Mouse (Mus musculus): ENCODE results near the gene Tln1. TPM values are rescaled to one million over a fixed set of nuclear protein-coding genes. Genes with fewer than 3 reads are reported as not detected.
"Not testable (repeated sequence)": the region's sequence is repeated elsewhere in the genome, so short reads cannot be mapped to it uniquely, and the experiment has no call there.

Tln1 gene
- polyA plus RNA-seq (2014; fragmentation: Nextera tagmentation; extraction: Ambion mirVana) = 83.7 and 98.5 TPM in 2 replicates

DNA sequence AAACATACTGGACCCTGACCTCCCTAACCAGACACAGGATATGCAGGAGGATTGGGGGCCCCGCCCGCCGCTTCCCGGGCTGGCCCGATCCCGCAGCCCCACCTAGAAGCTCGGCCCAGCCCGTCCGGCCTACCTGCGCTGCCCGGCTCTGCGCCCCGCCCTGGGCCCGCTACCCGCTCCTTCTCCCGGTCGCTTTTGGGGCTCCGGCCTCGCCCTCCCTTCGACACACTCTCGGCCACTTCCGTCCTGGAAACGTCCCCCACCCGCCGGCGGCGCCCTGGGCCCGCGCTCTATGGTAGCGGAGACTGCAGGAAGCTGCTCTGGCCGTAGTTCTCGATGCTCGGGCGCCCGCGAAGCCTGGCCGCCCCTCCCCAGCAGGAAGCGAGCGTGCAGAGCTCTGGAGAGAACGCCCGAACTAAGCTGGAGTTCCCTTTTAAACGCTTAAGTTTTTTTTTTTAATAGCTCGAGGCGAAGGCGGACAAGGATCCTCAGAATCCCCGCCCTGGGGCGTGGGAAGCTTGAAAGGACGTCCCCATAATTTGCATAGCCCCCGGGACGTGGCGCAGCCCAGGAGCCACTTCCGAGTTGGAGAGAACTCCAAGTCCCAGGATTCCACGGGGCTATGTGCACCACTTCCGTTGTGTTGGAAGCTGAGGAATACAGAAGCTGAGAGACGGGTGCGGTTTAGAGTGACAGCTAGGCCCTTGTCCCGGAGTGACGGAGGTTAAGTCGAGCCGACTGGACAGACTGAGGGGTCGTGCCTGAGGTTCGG lies at the start of gene Tln1, which contains the start of gene Creb3:
Gene Tln1, minus strand, starts transcription at position 695 of the 772 bp plus-strand sequence.
Gene Creb3, plus strand, starts transcription at position 336 of the 772 bp plus-strand sequence.
- Histone ChIP-seq H3K36me3 (ENCODE audit: control insufficient read depth, insufficient read depth, low read length) (peaks cover 32% of the 10 kb centered on the region), H3K9me3 (ENCODE audit: control insufficient read depth, low read depth, low read length) (no peaks in the 10 kb centered on the region), H3K4me1 (ENCODE audit: control insufficient read depth, insufficient read depth, low read length) (peaks cover 48% of the 10 kb centered on the region), H3K4me3 (ENCODE audit: low read depth, low read length) (peak within 1 kb of the TSS; percentile 82), H3K27me3 (ENCODE audit: control insufficient read depth, insufficient read depth, low read length) (no peaks in the 10 kb centered on the region), H3K4me2 (replicated peaks; ENCODE audit: low read depth, low read length) (peak within 1 kb of the TSS; percentile 91), H3K9ac (replicated peaks; ENCODE audit: low read depth, low read length) (peak within 1 kb of the TSS; percentile 92), H3K27ac (ENCODE audit: low read length) (peak within 1 kb of the TSS; percentile 100)
- WGBS = under 1% methylated on average over 62 of the region's 62 CpGs
- ATAC-seq (ENCODE audit: insufficient number of reproducible peaks, insufficient read depth, low FRiP score, low read depth) = peak; percentile 91

GRCm38 (mm10) chr4:43604751-43605685 lies 42.5 kb upstream of the Tln1 start:
- no peaks in the 10 kb centered on the region for H3K27me3 ChIP-seq (ENCODE audit: control insufficient read depth, insufficient read depth, low read length)
- no peaks in the 10 kb centered on the region for H3K9me3 ChIP-seq (ENCODE audit: control insufficient read depth, low read depth, low read length)
- H3K4me3 ChIP-seq (ENCODE audit: low read depth, low read length) = no peak overlapping the region
- ATAC-seq (ENCODE audit: insufficient number of reproducible peaks, insufficient read depth, low FRiP score, low read depth) = no peak
- no peaks in the 10 kb centered on the region for H3K36me3 ChIP-seq (ENCODE audit: control insufficient read depth, insufficient read depth, low read length)
- no peak overlapping the region for H3K4me2 ChIP-seq (replicated peaks; ENCODE audit: low read depth, low read length)
- no peak overlapping the region for H3K27ac ChIP-seq (ENCODE audit: low read length)
- WGBS = 69% methylated on average over 9 of the region's 9 CpGs
- no peak overlapping the region for H3K9ac ChIP-seq (replicated peaks; ENCODE audit: low read depth, low read length)
- H3K4me1 ChIP-seq (ENCODE audit: control insufficient read depth, insufficient read depth, low read length) = no peaks in the 10 kb centered on the region

- WGBS = 61% methylated on average over 3 of the region's 3 CpGs
- H3K27ac ChIP-seq (ENCODE audit: low read length) = no peak overlapping the region
- ATAC-seq (ENCODE audit: insufficient number of reproducible peaks, insufficient read depth, low FRiP score, low read depth) = no peak
- H3K27me3 ChIP-seq (ENCODE audit: control insufficient read depth, insufficient read depth, low read length) = no peaks in the 10 kb centered on the region
- no peaks in the 10 kb centered on the region for H3K9me3 ChIP-seq (ENCODE audit: control insufficient read depth, low read depth, low read length)
- no peaks in the 10 kb centered on the region for H3K4me1 ChIP-seq (ENCODE audit: control insufficient read depth, insufficient read depth, low read length)
- H3K4me3 ChIP-seq (ENCODE audit: low read depth, low read length) = no peak overlapping the region
- H3K9ac ChIP-seq (replicated peaks; ENCODE audit: low read depth, low read length) = no peak overlapping the region
- H3K36me3 ChIP-seq (ENCODE audit: control insufficient read depth, insufficient read depth, low read length) = no peaks in the 10 kb centered on the region
- no peak overlapping the region for H3K4me2 ChIP-seq (replicated peaks; ENCODE audit: low read depth, low read length)
Observed at GRCm38 (mm10) chr4:43604099-43604498, 41.6 kb upstream of the Tln1 start.

GRCm38 (mm10) chr4:43600195-43600934 lies 37.9 kb upstream of the Tln1 start:
- no peak overlapping the region for H3K27ac ChIP-seq (ENCODE audit: low read length)
- no peak for ATAC-seq (ENCODE audit: insufficient number of reproducible peaks, insufficient read depth, low FRiP score, low read depth)

GRCm38 (mm10) chr4:43598650-43599380 lies 36.3 kb upstream of the Tln1 start:
- Histone ChIP-seq H3K9ac (replicated peaks; ENCODE audit: low read depth, low read length) (no peak overlapping the region), H3K36me3 (ENCODE audit: control insufficient read depth, insufficient read depth, low read length) (no peaks in the 10 kb centered on the region), H3K27me3 (ENCODE audit: control insufficient read depth, insufficient read depth, low read length) (no peaks in the 10 kb centered on the region), H3K4me3 (ENCODE audit: low read depth, low read length) (no peak overlapping the region), H3K9me3 (ENCODE audit: control insufficient read depth, low read depth, low read length) (no peaks in the 10 kb centered on the region), H3K4me2 (replicated peaks; ENCODE audit: low read depth, low read length) (no peak overlapping the region), H3K27ac (ENCODE audit: low read length) (no peak overlapping the region), H3K4me1 (ENCODE audit: control insufficient read depth, insufficient read depth, low read length) (no peaks in the 10 kb centered on the region)
- no peak for ATAC-seq (ENCODE audit: insufficient number of reproducible peaks, insufficient read depth, low FRiP score, low read depth)
- WGBS = 82% methylated on average over 7 of the region's 7 CpGs

More at GRCm38 (mm10) chr4:43600195-43600934, 37.9 kb upstream of the Tln1 start:
- Histone ChIP-seq H3K9ac (replicated peaks; ENCODE audit: low read depth, low read length) (no peak overlapping the region), H3K4me3 (ENCODE audit: low read depth, low read length) (no peak overlapping the region), H3K4me2 (replicated peaks; ENCODE audit: low read depth, low read length) (no peak overlapping the region), H3K9me3 (ENCODE audit: control insufficient read depth, low read depth, low read length) (no peaks in the 10 kb centered on the region), H3K4me1 (ENCODE audit: control insufficient read depth, insufficient read depth, low read length) (no peaks in the 10 kb centered on the region), H3K36me3 (ENCODE audit: control insufficient read depth, insufficient read depth, low read length) (no peaks in the 10 kb centered on the region), H3K27me3 (ENCODE audit: control insufficient read depth, insufficient read depth, low read length) (no peaks in the 10 kb centered on the region)
- WGBS = 78% methylated on average over 9 of the region's 9 CpGs

DNA sequence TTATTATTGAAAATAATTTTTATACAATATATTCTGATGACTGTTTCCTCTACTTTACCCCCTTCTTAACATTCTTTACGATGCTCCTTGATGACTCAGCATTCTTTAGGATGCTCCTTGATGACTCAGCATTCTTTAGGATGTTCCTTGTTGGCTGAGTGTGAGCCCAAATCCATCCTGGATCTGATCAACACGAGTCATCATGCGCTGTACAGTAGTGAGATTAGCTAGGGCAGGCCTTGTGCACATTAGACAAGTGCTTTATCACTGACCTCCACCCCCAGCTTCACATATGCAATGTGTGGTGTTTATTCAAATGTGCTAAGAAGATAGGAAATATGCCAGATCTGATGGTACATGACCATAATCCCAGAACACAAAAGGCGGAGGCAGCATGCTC lies 35.7 kb upstream of the Tln1 start:
- no peak for ATAC-seq (ENCODE audit: insufficient number of reproducible peaks, insufficient read depth, low FRiP score, low read depth)
- H3K9ac ChIP-seq (replicated peaks; ENCODE audit: low read depth, low read length) = no peak overlapping the region
- WGBS = 75% methylated on average over 4 of the region's 4 CpGs
- H3K9me3 ChIP-seq (ENCODE audit: control insufficient read depth, low read depth, low read length) = no peaks in the 10 kb centered on the region
- H3K4me3 ChIP-seq (ENCODE audit: low read depth, low read length) = no peak overlapping the region
- no peak overlapping the region for H3K27ac ChIP-seq (ENCODE audit: low read length)
- H3K4me1 ChIP-seq (ENCODE audit: control insufficient read depth, insufficient read depth, low read length) = no peaks in the 10 kb centered on the region
- H3K36me3 ChIP-seq (ENCODE audit: control insufficient read depth, insufficient read depth, low read length) = no peaks in the 10 kb centered on the region
- no peak overlapping the region for H3K4me2 ChIP-seq (replicated peaks; ENCODE audit: low read depth, low read length)
- H3K27me3 ChIP-seq (ENCODE audit: control insufficient read depth, insufficient read depth, low read length) = no peaks in the 10 kb centered on the region

GRCm38 (mm10) chr4:43596597-43596996 lies 34.1 kb upstream of the Tln1 start:
- not testable (repeated sequence) for H3K27me3 ChIP-seq (ENCODE audit: control insufficient read depth, insufficient read depth, low read length); H3K4me2 ChIP-seq (replicated peaks; ENCODE audit: low read depth, low read length); H3K9ac ChIP-seq (replicated peaks; ENCODE audit: low read depth, low read length); H3K9me3 ChIP-seq (ENCODE audit: control insufficient read depth, low read depth, low read length); ATAC-seq (ENCODE audit: insufficient number of reproducible peaks, insufficient read depth, low FRiP score, low read depth); H3K36me3 ChIP-seq (ENCODE audit: control insufficient read depth, insufficient read depth, low read length); H3K4me1 ChIP-seq (ENCODE audit: control insufficient read depth, insufficient read depth, low read length); H3K27ac ChIP-seq (ENCODE audit: low read length); H3K4me3 ChIP-seq (ENCODE audit: low read depth, low read length)
- WGBS = 79% methylated on average over 2 of the region's 2 CpGs
